Mouse (Mus musculus) T-cell, adult 2 months (primary cell): ENCODE results near the gene Fam53b.

Experiments
- DNase-seq: peaks from one replicate; pipeline ENCODE4 v3.0.0; 2022; ENCODE audit warnings: low spot score

The Fam53b gene

GRCm38 (mm10) chr7:132711579-132711978 is 102.1 kb downstream of the Fam53b start:
- DNase-seq, result no peak

DNA sequence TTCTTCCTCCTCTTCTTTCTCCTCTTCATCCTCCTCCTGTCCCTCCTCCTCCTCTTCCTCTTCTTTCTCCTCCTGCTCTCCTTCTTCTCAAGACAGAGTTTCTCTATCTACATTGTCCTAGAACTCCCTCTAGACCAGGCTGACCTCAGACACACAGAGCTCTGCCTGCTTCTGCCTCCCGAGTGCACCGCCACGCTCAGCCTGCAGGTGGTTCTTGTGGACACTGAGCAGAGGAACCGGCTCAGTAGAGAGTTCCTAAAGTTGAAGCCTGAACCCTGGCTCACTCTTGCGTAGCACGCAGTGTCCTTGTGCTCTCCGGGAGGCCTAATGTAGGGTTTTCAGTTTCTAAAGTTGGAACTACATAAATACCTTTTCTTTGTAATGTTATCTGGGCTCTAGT is 108.6 kb downstream of the Fam53b start:
- peak; percentile 18 for DNase-seq

- no peak for DNase-seq
Measured at GRCm38 (mm10) chr7:132704310-132704875, 109.3 kb downstream of the Fam53b start.

DNA sequence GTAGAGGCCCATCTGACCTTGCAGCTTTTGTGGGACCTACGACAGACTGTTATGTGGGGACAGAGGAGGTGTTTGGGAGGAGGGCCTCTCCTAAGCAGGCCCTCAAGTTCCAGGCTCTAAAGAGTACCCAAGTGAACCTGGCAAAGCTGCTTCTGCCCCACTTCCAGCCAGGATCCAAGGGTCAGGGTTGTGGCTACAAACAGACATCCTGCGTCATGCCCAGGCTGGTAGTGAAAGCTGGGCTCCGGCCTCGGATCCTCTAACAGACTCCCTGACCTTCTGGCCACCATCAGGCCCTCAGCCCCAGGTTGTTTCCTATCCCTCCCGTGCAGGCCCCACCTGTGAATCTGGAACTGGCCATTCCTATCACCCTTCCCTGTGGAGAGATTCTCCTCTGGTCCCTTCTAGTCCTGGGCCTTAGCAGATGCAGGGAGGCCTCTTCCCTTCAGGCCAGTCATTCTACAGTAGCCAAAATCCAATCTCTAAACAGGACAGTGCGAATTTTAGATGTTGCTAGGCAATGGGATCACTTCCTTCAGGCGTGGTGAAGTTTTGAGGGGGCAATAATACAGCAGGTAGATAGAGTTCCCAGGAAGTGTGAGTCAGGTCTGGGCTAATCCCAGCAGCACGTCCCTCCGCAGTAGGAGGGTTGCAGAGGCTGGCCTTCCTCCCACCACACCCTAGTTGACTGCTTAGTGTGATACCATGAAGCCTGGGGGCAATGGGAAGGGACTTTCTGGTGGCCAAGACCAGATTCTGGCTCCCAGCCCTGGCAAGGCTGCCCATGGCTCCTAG is 110.0 kb downstream of the Fam53b start:
- no peak for DNase-seq

DNA sequence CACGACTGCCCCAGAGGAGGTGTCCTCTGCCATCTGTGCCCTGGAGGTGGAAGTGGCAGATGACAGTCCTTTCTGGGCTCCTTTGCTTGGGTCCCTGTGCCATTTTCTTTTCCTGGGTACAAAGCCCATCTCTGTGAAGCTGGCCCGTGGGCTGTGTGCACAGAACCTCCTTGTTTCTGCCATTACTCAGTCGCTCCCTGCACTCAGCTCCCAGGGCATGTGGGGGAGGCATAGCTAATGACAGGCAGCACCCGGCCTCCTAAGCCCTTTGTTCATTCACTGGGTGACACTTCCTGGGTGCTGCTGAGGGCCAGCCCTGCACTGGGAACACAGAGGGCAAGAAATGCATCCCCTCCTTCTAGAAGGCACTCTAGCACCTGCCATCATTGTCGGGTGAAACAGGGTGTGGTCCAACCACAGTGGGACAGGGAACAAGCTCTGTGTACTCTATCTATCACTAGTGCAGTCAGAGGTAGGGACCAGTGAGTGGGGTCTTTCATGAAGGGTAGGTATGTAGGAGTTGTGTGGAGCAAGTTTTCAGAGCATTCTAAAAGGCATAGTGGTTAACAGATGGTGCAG is 111.1 kb downstream of the Fam53b start:
- DNase-seq, result no peak

DNA sequence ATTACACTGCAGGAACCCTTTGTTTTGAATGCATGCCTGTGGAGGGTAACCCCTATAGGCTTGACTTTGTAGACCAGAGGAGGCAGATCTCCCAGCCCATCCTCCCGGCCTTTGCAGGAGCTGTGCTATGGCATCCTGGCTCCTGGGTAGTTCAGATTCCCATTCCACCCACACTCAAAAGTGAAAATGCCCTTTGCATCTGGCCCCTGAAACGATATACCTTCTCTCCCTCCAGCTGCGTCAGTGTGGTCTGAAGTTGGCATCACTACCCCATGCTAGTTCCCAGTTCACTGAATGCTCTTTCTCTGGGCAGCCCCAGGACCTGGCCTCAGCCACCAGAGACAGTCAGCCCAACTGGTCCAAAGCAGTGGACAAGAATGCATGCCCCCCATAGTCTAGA is 111.7 kb downstream of the Fam53b start:
- no peak for DNase-seq

GRCm38 (mm10) chr7:132701412-132701811 is 112.3 kb downstream of the Fam53b start:
- no peak for DNase-seq

GRCm38 (mm10) chr7:132700107-132700506 is 113.6 kb downstream of the Fam53b start:
- DNase-seq, result no peak

- DNase-seq, result peak; percentile 33
Measured at GRCm38 (mm10) chr7:132699639-132700038, 114.0 kb downstream of the Fam53b start.

- DNase-seq, result no peak
Measured at GRCm38 (mm10) chr7:132699165-132699564, 114.5 kb downstream of the Fam53b start.

DNA sequence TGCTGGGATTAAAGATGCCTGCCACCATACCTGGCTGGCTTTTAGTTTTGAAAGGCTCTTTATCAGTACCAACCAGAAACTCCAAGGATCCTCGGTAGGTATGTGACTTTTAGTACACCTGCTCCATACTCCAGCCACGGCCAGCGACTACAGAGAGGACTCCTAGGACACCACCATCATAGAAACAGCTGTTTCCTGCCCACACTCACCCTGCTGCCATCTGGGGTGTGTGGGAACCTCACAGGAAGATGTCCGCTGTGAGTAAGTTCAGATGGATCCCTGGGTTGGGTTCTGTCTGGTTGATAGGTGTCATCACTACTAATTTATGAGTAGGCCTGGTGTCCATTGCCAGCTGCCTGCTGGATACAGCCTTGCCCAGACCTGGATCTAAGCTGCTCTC is 114.9 kb downstream of the Fam53b start:
- DNase-seq, result no peak

- DNase-seq, result no peak
Measured at GRCm38 (mm10) chr7:132697258-132697796, 116.4 kb downstream of the Fam53b start.

GRCm38 (mm10) chr7:132693561-132693960 is 120.1 kb downstream of the Fam53b start:
- DNase-seq, result no peak

DNA sequence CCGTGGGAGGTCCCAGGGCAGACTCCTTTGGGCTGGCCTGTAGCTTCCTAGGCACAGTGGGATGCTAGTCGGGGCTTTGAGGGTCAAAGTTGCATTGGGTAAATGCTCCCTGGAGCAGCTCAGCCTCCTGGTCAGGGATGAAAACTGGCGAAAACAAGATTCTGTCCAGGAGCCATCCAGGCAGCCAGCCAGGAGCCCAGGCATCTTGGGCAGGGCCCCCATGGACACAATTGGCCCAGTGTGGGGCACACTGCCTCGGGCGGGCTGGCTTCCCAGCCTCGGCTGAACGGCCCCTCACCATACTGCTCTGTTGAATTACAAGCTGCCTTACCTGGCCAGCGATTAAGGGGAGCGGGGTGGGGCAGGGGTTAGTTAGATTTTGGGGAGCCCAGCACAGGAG is 121.0 kb downstream of the Fam53b start:
- no peak for DNase-seq

DNA sequence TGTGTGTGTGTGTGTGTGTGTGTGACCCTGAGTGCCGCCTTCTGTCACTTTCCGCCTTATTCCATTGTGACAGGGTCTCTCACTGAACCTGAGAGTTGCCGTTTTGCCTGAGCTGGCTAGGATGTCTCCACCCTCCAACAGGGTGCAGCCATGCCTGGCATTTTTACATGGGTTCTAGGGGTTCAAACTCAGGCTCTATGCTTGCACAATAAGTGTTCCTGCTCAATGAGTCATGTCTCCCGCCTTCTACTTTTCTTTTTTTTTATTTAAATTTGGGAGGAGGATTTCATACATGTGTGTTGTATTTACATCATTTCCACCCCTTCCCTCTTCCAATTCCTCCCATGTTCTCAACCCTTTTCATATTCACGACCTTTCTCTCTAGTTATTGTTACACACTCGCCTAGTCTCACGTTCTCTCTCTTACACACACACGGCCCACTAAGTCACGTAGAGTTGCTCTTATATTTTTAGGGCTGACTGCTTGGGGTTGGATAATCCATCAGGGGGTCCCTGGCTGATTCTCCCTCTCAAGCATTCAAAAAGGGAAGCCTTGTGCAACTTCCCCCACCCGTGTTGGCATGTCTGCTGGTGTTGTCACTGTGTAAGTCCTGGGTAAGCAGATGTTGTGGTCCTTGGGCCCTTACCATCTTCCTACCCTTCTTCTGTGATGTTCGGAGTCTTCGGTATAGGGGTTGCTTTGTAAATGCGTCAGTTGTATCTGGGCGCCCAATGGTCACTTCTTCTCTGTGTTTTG is 122.8 kb downstream of the Fam53b start:
- DNase-seq, result no peak

- DNase-seq, result no peak
Measured at GRCm38 (mm10) chr7:132689722-132690121, 124.0 kb downstream of the Fam53b start.

DNA sequence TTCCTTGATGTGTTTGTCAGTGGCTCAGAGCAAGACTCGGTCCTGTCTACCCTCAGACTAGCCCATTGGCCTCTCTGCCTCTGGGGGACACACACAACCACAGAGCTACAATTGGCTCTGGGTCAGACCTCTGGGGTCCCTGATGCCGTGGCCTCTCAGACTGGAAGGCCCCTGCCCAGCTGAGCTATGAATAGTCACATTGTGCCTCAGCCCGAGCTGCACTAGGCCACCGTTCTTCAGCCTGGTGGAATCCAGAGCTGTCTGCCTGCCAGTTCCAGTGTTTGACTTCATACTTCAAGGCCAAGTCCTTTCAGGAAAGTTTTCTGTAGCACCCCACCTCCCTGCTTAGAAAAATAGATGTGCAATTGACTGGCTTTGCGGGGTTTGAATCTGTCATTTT is 125.0 kb downstream of the Fam53b start:
- no peak for DNase-seq

GRCm38 (mm10) chr7:132687897-132688296 is 125.8 kb downstream of the Fam53b start:
- no peak for DNase-seq

DNA sequence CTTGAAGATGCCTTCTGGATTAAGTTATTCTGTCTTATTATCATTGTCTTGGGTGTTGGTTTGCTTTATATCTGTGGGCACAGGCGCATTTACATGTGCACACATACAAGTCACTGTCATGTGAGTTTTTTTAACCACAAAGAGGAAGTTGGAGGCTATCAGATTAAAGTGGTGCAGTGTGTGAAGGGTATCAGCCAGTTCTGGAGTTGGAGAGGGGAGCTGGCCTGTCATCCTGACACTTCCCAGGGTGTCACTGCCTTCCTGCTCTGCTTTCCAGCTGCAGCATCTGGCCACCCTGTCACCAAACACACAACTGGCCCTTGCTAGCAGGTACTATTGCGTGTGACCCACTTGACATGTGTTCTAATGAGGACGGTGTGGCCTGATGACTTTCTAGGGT is 127.2 kb downstream of the Fam53b start:
- peak; percentile 34 for DNase-seq

- DNase-seq, result no peak
Measured at GRCm38 (mm10) chr7:132683923-132684322, 129.8 kb downstream of the Fam53b start.

DNA sequence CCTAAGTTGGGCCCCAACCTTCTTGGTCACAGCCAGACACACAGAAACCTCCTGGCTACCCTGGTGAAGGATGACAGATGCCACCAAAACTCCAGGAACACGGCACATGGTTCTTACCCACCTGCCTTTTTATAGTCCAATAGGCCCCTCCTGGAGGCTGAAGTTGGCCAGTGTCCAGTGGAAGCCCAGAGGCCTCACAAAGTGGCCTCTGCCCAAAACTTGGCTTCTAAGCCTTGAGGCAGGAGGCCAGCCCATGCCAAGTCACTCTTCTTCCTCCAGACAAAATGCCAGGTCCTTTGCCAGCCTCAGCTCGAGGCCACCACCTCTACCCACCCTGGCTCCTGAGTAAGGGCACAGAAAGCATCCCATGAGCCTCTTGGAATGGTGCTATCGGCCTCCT is 130.8 kb downstream of the Fam53b start:
- DNase-seq, result no peak

DNA sequence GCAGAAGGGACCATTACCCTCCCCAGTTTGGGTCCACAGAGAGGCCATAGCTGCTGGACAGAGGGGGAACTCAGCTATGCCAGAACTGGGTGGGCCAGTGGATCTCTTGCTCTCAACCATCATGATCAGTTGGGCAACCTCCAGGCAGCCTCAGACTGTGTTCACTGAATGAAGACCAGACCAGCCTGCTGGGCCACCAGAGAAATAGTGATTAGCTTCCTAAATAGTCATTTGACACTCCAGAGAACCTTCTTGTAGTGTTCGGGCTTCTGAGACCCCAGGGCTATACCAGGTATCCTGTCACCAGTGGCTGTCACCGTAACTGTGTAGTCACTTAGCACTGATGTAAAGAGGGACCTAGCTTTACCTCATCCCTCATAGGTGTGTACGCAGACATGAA is 131.3 kb downstream of the Fam53b start:
- DNase-seq, result no peak

DNA sequence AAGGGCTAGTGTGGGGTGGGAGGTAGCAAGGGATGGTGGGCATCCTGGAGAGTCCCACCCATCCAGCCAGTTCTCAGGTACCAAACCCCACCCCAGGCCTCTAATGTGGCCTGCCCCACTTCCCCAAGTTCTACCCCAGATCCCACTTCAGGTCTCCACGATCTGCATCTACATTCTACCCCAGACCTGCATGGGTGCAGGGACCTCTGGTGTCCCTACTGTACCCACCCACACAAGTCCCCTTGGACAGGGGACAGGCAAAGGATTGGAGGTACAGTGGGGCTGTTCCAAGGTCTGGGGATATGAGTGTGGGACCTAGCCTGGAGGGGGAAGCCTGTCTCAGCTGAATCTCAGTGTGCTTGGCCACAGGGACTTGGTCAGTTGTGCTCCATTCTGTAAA is 131.9 kb downstream of the Fam53b start:
- no peak for DNase-seq
